19 mouse cellular contexts compared by ENCODE assay signal in genomic region chr5:144162080-144162812, GRCm38 (mm10). TPM values are rescaled to one million over a fixed set of nuclear protein-coding genes. Genes with fewer than 3 reads are reported as not detected.
DNase-seq lines count a peak whose midpoint lies in the region; ATAC-seq lines count a peak whose summit lies in the region.
"Had no signal": no experiment of that assay in that cellular context is flagged by ENCODE, and none has a peak within 500 bp of the region (broad histone marks: within the 10 kb centered on the region; RNA-seq: fewer than 3 reads in every experiment).

No protein-coding gene starts in this region.

- no peaks in the 10 kb centered on the region for H3K27me3 ChIP-seq in hindbrain, embryonic 14.5 days (ENCODE audit: control insufficient read depth, insufficient read depth, low read length)
- no peaks in the 10 kb centered on the region for H3K27me3 ChIP-seq in hindbrain, embryonic 16.5 days (replicated peaks; ENCODE audit: control insufficient read depth, insufficient read depth, low read length)
- no peaks in the 10 kb centered on the region for H3K27me3 ChIP-seq in midbrain, embryonic 13.5 days
- H3K27me3 ChIP-seq in midbrain, embryonic 10.5 days (ENCODE audit: low read depth, poor library complexity, severe bottlenecking): no peaks in the 10 kb centered on the region
- no peaks in the 10 kb centered on the region for H3K27me3 ChIP-seq in embryonic facial prominence, embryonic 12.5 days
- H3K27me3 ChIP-seq: lung, embryonic 15.5 days; midbrain, embryonic 12.5 days; neural tube, embryonic 13.5 days had no signal

- no peak overlapping the region for H3K9ac ChIP-seq in hindbrain, embryonic 14.5 days
- H3K9ac ChIP-seq in hindbrain, embryonic 16.5 days (ENCODE audit: low read depth, low read length): no peak overlapping the region
- 0 out of 2 replicates have a peak overlapping the region, but pooled peaks have one; percentile 25 for H3K9ac ChIP-seq in midbrain, embryonic 13.5 days (replicated peaks)
- no peak overlapping the region for H3K9ac ChIP-seq in embryonic facial prominence, embryonic 12.5 days
- H3K9ac ChIP-seq: lung, embryonic 15.5 days; midbrain, embryonic 12.5 days; neural tube, embryonic 13.5 days had no signal

- H3K9me3 ChIP-seq in hindbrain, embryonic 14.5 days (ENCODE audit: control insufficient read depth, low read length): no peaks in the 10 kb centered on the region
- H3K9me3 ChIP-seq in hindbrain, embryonic 16.5 days (ENCODE audit: control insufficient read depth, low read length): no peaks in the 10 kb centered on the region
- H3K9me3 ChIP-seq in midbrain, embryonic 13.5 days: no peaks in the 10 kb centered on the region
- H3K9me3 ChIP-seq in midbrain, embryonic 10.5 days (replicated peaks): no peaks in the 10 kb centered on the region
- no peaks in the 10 kb centered on the region for H3K9me3 ChIP-seq in embryonic facial prominence, embryonic 12.5 days
- H3K9me3 ChIP-seq: lung, embryonic 15.5 days; midbrain, embryonic 12.5 days; neural tube, embryonic 13.5 days had no signal

- H3K27ac ChIP-seq in hindbrain, embryonic 14.5 days: 0 out of 2 replicates have a peak overlapping the region, but pooled peaks have one; percentile 5
- H3K27ac ChIP-seq in hindbrain, embryonic 16.5 days (ENCODE audit: low read depth, low read length): no peak overlapping the region
- peak overlapping the region; percentile 51; the same call in 1 of the 2 replicates for H3K27ac ChIP-seq in midbrain, embryonic 13.5 days
- no peak overlapping the region; the same call in 1 of the 2 replicates for H3K27ac ChIP-seq in midbrain, embryonic 10.5 days (replicated peaks)
- H3K27ac ChIP-seq in embryonic facial prominence, embryonic 12.5 days: peak overlapping the region; percentile 36; the same call in 1 of the 2 replicates
- H3K27ac ChIP-seq: hindbrain, postnatal 0 days; lung, embryonic 15.5 days; midbrain, embryonic 12.5 days; neural tube, embryonic 13.5 days had no signal

- no peak overlapping the region for H3K4me3 ChIP-seq in hindbrain, embryonic 14.5 days (replicated peaks; ENCODE audit: low read length)
- no peak overlapping the region for H3K4me3 ChIP-seq in hindbrain, embryonic 16.5 days (ENCODE audit: low read length)
- H3K4me3 ChIP-seq in midbrain, embryonic 13.5 days (replicated peaks): no peak overlapping the region
- no peak overlapping the region for H3K4me3 ChIP-seq in midbrain, embryonic 10.5 days
- H3K4me3 ChIP-seq in embryonic facial prominence, embryonic 12.5 days: no peak overlapping the region
- H3K4me3 ChIP-seq: lung, embryonic 15.5 days; midbrain, embryonic 12.5 days; neural tube, embryonic 13.5 days had no signal

- no peaks in the 10 kb centered on the region for H3K4me1 ChIP-seq in hindbrain, embryonic 14.5 days (replicated peaks; ENCODE audit: control insufficient read depth, insufficient read depth, low read length)
- H3K4me1 ChIP-seq in hindbrain, embryonic 16.5 days (ENCODE audit: control insufficient read depth, insufficient read depth, low read depth, low read length): no peaks in the 10 kb centered on the region
- peaks cover 15% of the 10 kb centered on the region; the same call in 1 of the 2 replicates for H3K4me1 ChIP-seq in midbrain, embryonic 13.5 days (replicated peaks)
- H3K4me1 ChIP-seq in midbrain, embryonic 10.5 days: peaks cover 3% of the 10 kb centered on the region; the same call in 1 of the 2 replicates
- H3K4me1 ChIP-seq in embryonic facial prominence, embryonic 12.5 days: no peaks in the 10 kb centered on the region
- H3K4me1 ChIP-seq: midbrain, embryonic 12.5 days had no signal

- ATAC-seq in hindbrain, embryonic 14.5 days (ENCODE audit: low FRiP score): no peak
- no peak for ATAC-seq in hindbrain, embryonic 16.5 days
- no peak for ATAC-seq in midbrain, embryonic 13.5 days
- ATAC-seq in embryonic facial prominence, embryonic 12.5 days (ENCODE audit: insufficient number of reproducible peaks, insufficient read depth, low FRiP score, low TSS enrichment): no peak
- ATAC-seq in megakaryocyte progenitor cell, adult 5-6 weeks (replicated peaks; ENCODE audit: poor library complexity): peak; percentile 48
- no peak for ATAC-seq in megakaryocyte, adult 5-6 weeks (ENCODE audit: poor library complexity, severe bottlenecking)
- ATAC-seq: hindbrain, postnatal 0 days had no signal

- H3K4me2 ChIP-seq in hindbrain, embryonic 14.5 days (replicated peaks): no peak overlapping the region
- no peak overlapping the region for H3K4me2 ChIP-seq in hindbrain, embryonic 16.5 days (ENCODE audit: low read length)
- H3K4me2 ChIP-seq in midbrain, embryonic 13.5 days (replicated peaks): no peak overlapping the region
- H3K4me2 ChIP-seq in embryonic facial prominence, embryonic 12.5 days (replicated peaks): no peak overlapping the region
- H3K4me2 ChIP-seq: lung, embryonic 15.5 days; midbrain, embryonic 12.5 days; neural tube, embryonic 13.5 days had no signal

- WGBS in hindbrain, embryonic 14.5 days: 98% methylated on average over 5 of the region's 5 CpGs
- WGBS in hindbrain, embryonic 16.5 days: 93% methylated on average over 5 of the region's 5 CpGs
- WGBS in midbrain, embryonic 13.5 days: 80% methylated on average over 5 of the region's 5 CpGs
- WGBS in midbrain, embryonic 10.5 days: 85% methylated on average over 5 of the region's 5 CpGs
- 87% methylated on average over 5 of the region's 5 CpGs for WGBS in embryonic facial prominence, embryonic 12.5 days

- DNase-seq in hindbrain, embryonic 14.5 days (ENCODE audit: low spot score): no peak
- DNase-seq in midbrain, embryonic 10.5 days (ENCODE audit: low spot score): no peak
- DNase-seq in cerebellum, adult 8-10 months: no peak
- DNase-seq: adrenal gland, postnatal 25 days; heart, adult 18-20 months; layer of hippocampus, postnatal 36 days; right cerebral cortex, adult 18-20 months; spleen, adult 18-20 months had no signal

- peaks cover 66% of the 10 kb centered on the region for H3K36me3 ChIP-seq in hindbrain, embryonic 14.5 days (replicated peaks; ENCODE audit: control insufficient read depth, insufficient read depth)
- H3K36me3 ChIP-seq in hindbrain, embryonic 16.5 days (ENCODE audit: control insufficient read depth, insufficient read depth, low read length): peaks cover 25% of the 10 kb centered on the region
- H3K36me3 ChIP-seq in midbrain, embryonic 13.5 days: peaks cover 69% of the 10 kb centered on the region
- H3K36me3 ChIP-seq in midbrain, embryonic 10.5 days: peaks cover 92% of the 10 kb centered on the region
- H3K36me3 ChIP-seq in embryonic facial prominence, embryonic 12.5 days: peaks cover 20% of the 10 kb centered on the region

RNA-seq across cellular contexts. Expression of gene Bhlha15, which starts 27.8 kb away (rescaled TPM):
- 0.11 and 0.12 TPM in 2 replicates for polyA plus RNA-seq in hindbrain, embryonic 14.5 days (2014; fragmentation: Nextera tagmentation; extraction: Ambion mirVana)
- 0.07 and 0.09 TPM in 2 replicates for polyA plus RNA-seq in hindbrain, embryonic 16.5 days (2015; fragmentation: Nextera tagmentation; extraction: Ambion mirVana)
- 0.13 and 0.14 TPM in 2 replicates for polyA plus RNA-seq in midbrain, embryonic 13.5 days (2015; fragmentation: Nextera tagmentation; extraction: Ambion mirVana)
- polyA plus RNA-seq in midbrain, embryonic 10.5 days (2016; fragmentation: Nextera tagmentation; extraction: Ambion mirVana): 0.07 and 0.16 TPM in 2 replicates
- 0.08 and 0.10 TPM in 2 replicates for polyA plus RNA-seq in embryonic facial prominence, embryonic 12.5 days (2016; fragmentation: Nextera tagmentation; extraction: Ambion mirVana)
- total RNA-seq in megakaryocyte progenitor cell, adult 5-6 weeks (2015): 1.3 and 2.4 TPM in 2 replicates
- 1.5 TPM in 2 replicates for total RNA-seq in megakaryocyte progenitor cell, adult 5-6 weeks (2017)
- total RNA-seq in megakaryocyte, adult 5-6 weeks (2015): 0.07 and 0.16 TPM in 2 replicates
- total RNA-seq in megakaryocyte, adult 5-6 weeks (2017): 0.07 TPM in 1 of 2 replicates, not detected in the other
- total RNA-seq: gastrocnemius, adult 18-20 months had no signal
- polyA plus RNA-seq: C2C12; midbrain, embryonic 12.5 days had no signal

Comparison
In these comparisons a context has a peak if more than half of its experiments do, and no peak if none do; other contexts are left out.
1. H3K27ac ChIP-seq: peak in hindbrain, embryonic 14.5 days (single experiment), midbrain, embryonic 13.5 days (single experiment) and embryonic facial prominence, embryonic 12.5 days (single experiment); none in hindbrain, embryonic 16.5 days (single experiment) and midbrain, embryonic 10.5 days (single experiment).